Mouse (Mus musculus) CH12F3 (cell line): ENCODE results near the gene Satb2.
"Not testable (repeated sequence)": the region's sequence is repeated elsewhere in the genome, so short reads cannot be mapped to it uniquely, and the experiment has no call there.

Experiments used
- in situ Hi-C: fragments of 300-500 bp; cut with MboI; formaldehyde crosslinking; loops from 2 replicates; pipeline ENCODE4 v1.14.3; 2020; ENCODE audit warnings: low sequenced_read_pairs

Satb2 gene

DNA sequence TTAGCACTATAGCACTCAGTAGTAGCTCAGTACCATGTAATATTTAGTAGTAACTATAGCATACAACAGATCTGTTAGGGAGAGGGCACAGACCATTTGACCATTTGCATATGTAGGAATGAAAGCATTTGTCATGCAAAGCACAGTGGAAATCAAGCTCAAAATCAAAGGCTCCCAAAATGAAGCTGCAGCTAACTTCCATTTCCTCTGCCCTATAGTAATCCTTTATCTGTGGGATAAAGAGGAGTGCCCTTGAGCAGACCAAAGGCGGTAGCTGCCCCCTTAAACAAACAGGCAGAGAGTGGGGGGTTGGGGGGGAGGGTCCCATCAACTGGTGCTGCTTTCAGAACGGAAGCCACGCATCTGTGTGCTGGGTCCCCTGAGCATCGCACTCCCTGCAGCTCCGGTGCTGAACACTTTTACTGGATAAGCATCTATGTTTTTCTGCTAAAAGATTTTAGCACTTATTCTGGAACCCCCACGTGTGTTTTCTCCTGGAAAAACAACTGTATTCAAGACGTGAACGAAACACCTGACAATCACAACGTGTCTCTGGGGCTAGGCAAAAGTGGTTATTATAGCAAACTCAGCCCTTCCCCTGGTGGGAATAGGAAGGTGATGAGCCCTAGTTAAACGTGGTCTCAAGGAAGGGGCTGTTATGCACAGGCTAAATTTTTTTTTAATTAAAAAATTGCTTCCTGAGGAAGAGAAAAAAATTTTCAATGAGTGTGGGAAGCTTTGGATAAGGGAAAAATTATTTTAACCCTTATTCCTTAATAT, 133.7 kb downstream of the Satb2 start:
- in situ Hi-C loops = no loop called here

DNA sequence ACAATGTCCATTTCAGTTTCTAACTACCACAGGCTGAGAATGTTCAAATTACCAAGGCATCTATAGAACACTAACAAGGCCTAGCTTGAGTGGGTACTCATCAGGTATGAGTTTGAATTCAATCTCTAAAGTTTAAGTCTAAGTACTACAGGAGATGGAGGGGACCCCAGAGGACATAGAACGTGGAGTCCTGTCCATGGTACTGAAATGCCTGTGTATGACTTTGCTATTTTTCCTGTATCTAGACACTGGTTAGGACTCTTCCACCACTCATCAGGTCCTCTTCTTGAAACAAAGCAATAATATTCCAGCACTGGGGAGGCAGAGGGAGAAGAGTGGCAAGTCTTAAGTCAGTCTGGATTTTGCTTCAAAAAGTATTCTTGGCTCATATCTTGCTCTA, 139.5 kb downstream of the Satb2 start:
- in situ Hi-C loops = no loop called here

DNA sequence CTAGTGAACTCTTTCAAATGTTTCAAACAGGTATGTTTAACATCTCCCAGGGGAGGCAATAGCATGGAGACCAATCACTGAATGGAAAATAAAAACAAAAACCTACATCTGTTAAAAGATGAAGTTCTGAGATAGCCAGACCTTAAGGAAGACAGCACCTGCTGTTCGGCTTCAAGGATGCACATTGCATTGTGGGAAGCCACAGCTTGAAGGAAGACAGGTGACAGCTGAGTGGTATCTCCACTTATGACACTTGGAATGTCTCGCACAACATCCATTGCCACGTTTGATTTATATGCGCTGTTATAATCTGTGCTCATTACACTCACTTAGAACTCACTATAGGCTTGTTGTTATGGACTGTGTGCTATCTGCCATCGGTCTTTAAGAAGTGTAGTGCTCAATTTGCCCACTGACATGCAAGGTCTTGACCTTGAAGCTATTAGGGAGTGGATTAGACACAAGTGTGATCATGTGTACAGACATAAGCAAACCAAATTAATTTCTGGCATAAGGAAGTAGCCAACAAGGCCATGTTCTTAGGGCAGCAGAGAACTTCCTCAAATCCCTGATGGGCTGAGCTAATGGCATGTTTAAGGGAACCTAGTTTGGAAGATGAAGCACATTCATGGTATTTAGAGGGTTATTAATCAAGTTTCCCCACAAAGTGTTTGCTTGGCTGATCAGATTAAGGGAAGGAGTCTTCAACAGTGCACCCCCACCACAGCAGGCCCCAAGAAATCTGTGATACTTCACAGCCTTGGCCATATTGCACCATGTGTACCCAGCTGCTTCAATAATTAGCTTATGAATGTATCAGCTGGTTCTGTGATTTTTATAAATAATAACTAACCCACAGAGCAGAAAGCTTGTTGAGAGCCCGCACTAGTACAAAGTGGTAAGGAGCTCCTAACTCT, 144.2 kb downstream of the Satb2 start:
- in situ Hi-C loops = no loop called here

DNA sequence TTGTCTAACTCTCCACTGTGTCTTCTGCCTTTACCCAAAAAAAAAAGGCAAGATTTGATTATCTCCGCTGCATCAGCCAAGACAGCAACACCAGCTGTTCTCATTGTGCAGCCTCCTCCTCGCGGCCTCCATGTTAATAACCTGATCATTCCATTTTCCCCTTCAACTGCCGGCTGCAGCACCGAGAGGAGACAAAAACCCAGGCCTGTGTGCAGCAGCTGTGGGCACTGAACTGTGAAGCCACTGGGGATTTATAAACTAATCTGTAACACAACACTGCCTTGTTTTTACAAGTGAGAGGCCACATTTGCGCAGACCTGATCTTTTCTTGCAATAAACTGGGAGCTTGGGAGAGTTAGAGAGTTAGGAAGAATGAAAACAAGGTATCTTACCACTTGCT, 145.1 kb downstream of the Satb2 start:
- in situ Hi-C loops = no loop called here

DNA sequence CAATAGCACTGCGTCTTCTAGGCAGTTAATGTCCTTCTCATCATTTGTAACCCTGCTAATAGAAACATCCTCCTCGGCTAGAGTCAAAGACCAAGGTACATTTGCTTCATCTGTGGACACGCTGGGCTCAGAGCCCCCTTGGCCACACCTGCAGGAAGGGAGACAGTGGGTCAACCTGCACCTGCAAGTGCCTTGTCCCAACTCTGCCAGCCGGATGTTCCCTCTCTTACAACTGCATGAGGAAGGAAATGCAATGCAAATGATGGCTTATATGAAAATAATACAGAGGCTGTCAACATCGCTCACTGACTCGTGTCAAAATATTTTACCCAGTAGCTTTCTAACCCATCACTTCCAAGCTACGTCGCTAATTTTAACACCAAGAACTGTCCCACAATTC, 145.7 kb downstream of the Satb2 start:
- in situ Hi-C loops = no loop called here

DNA sequence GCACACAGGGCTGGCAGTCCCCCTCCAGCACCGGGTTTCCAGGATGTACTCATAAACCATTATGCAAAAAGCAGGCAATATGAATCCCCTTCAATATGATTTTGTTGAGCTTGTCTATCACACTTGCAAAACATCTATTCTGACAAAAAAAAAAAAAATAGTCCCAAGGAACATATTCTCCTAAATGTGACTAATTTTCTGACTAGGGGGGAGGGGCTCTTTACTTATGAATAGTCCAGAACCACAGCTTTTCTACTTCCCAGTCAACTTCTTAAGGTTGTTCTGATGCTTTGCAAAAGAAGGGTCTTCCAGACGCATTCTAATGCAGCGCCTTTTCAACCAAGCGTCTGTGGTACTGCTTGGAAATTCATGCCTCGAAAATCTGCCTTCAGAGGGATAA, 155.7 kb downstream of the Satb2 start:
- in situ Hi-C loops = no loop called here

DNA sequence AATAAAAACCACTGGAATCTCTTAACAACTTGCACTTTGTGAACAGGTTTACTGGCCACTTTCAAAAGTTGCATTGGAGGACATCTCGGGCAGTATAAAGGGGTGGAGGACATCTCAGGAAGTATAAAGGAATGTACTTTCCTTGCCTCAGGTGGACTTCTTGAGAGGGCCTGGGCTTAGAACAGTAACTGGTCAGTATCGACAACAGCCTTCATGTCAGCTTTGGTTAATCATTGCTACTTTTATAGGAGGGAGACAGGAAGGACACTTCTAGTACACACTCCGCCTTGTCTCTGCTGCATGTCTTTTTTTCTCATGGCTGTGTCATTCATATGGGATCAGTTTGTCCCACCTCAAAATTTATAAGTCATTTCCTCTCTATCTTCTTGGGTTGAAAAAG, 156.4 kb downstream of the Satb2 start:
- in situ Hi-C loops = no loop called here

DNA sequence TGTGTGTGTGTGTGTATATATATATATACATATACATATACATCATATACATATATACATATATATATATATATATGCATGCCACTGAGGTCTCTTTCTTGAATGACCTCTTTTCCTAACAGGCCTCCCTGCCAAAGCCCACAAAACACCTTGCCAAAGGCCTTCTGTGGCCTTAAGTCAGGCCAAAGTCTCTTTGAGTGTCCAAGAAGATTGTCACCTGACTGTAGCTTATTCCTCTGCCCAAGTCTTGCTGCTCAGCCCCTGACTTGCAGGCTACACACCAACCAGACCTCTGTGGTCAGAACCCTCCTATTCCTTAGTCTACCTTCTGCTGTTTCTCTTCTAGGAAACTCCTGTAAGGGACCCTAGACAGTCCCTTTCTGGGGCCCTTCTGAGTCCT, 164.9 kb downstream of the Satb2 start:
- in situ Hi-C loops = no loop called here

DNA sequence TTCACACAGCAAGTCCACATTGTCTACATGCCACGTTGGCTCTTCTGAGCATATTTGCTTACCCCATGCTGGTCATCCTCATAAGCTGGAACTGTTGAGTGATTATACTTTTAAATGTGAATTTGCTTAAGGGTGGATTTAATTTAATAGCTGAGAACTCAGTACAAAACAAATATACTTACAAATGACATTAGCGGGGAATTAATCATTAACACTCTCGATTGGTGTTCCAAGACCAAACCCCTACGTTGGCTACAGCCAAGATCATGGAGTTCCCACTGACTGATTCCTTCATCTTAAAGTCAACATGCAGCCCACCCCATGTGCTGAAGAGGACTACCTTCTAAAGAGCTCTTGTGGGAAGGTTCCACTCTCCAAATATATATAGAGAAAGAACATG, 165.5 kb downstream of the Satb2 start:
- in situ Hi-C loops = no loop called here

DNA sequence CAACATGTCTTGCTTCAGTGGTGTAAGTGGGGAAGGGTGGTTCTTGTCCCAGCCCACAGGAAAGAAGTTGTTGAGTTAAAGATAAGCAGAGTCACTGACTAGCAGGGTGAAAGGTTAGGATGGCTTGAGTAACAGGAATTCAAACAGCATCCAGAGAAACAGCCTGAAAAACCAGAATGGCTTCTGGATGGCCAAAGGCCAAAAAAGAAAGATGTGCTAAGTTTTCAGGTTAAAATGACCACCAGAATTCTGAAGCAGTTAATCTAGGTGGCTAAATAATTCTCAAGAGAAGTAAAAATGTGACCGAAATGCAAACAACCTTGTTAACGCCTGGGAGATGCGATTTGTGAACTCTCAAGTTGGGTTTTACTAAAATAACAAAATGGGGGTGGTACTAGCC, 167.0 kb downstream of the Satb2 start:
- in situ Hi-C loops = no loop called here

DNA sequence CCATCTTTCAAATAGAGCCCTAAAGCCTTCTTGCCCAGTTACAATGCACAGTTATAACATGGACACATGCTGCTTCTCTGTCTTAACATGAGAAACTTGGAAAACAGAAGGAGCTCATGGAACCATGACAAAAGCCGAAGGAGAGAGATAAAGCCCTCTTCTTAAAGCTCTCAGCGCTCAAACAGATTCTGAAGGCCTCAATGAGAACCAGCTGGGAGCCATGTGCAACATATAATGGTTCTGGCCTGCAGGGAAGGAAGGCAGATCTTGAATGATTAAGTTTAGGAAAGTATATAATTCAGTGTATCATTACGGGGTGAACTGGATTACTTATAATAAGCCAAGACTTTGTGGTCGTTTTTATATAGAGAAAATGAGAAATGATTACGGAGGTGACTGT, 172.4 kb downstream of the Satb2 start:
- in situ Hi-C loops = no loop called here

DNA sequence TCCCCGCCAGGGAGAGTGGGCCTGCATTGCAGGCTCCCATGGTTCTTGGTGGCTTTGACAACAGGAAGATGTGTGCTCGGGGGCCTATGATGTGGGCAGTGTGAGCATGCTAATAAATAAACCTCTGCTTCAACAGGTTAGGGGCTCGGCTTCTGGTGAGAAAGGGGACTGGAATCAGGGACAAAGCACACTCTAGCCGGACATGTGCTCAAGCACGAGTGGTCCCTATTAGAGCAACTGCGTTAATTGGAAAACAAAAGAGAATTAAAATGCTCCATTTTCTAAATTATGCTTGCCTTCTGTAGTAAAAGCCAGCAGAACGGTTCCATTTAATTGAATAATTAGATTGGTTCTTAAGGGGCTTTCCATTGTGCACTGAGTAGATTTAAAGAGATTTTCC, 177.8 kb downstream of the Satb2 start:
- in situ Hi-C loops = no loop called here

DNA sequence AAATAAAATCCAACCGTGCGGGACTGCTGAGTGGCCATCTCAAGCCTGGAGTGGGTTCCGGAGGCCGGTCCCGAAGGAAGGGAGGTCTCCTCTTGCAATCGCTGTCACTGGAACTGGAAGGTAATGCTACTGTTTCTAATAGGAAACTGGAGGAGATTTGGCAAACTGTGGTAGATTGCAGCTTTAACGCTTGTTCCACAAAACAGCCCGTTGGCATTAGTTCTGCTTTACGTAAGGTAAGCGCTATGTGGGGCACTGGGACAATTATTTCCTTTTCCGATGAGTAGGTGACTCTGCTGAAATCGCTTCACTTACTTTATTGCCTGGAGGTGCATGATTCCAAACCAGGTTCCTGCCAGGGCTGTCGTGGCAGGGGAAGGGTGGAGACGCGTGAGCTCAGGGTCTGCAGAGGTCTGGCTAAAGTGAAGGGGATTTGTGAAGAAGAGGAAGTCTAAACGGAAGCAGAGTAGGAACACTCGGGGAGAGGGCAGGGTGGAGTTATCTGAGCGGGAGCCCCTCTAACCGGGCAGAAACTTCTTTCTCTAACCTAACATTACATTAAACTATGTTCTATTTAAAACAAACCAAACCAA, 183.3 kb downstream of the Satb2 start:
- in situ Hi-C loops = no loop called here

DNA sequence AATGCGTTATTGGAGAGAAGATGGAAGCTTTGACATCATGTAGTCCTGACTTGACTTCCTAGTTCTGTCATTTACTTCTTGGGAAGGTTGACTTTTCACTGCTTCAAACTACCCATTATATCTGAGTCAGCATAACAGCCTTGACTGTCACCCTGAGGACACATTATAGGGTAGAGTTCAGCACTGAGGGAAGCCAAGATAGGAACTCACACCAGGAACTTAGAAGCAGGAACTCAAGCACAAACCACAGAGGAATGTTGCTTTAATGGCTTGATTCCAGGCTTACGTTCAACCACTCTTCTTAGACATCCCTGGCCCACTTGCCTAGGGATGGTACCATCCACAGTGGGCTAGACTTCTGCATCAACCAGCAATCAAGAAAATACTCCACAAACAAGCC, 188.8 kb downstream of the Satb2 start:
- in situ Hi-C loops = no loop called here

DNA sequence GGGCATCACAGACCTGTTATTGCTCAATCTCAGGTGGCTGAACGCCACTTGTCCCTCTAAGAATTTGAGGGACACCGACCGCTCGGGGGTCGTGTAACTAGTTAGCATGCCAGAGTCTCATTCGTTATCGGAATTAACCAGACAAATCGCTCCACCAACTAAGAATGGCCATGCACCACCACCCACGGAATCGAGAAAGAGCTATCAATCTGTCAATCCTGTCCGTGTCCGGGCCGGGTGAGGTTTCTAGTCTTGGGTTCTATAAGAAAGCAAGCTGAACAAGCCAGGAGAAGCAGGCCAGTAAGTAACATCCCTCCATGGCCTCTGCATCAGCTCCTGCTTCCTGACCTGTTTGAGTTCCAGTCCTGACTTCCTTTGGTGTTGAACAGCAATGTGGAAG, 196.3 kb downstream of the Satb2 start:
- in situ Hi-C loops = not testable (repeated sequence)

DNA sequence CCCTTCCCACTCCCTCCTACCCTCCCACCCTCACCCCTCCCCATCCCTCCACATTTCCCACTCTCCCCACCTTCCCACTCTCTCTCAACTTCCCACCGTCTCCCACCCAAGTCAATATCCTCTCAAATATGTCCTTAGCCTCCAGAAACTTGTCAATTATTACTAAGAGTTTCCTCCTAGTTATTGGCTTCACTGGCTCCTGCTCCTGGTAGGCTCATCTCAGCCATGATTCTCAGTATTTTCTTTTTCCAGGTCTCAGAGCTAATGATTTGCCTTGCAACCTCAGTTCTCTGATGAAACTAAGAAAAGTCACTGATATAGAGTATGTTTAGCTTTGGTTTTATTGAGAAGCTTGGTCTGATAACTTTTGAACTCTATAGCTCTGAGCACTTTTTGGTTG, 214.2 kb downstream of the Satb2 start:
- in situ Hi-C loops = no loop called here

DNA sequence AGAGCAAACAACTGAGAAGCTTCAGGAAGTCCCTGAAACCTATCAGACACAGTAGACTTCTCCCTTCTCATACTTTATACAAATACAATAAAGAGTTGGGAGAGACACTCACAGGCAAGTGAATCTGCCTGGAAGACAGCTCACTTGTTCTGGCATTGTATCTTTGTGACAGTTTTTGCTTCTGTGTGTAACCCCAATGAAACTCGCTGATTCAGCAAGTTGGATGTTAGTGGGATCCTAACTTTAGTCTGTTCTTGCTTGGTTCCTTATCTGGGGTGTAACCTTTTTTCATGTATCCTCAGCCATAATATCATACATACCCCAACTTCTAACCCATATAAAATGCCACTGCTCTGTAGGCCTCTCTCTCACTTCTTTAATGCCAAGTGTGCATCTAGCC, 216.9 kb downstream of the Satb2 start:
- in situ Hi-C loops = no loop called here

DNA sequence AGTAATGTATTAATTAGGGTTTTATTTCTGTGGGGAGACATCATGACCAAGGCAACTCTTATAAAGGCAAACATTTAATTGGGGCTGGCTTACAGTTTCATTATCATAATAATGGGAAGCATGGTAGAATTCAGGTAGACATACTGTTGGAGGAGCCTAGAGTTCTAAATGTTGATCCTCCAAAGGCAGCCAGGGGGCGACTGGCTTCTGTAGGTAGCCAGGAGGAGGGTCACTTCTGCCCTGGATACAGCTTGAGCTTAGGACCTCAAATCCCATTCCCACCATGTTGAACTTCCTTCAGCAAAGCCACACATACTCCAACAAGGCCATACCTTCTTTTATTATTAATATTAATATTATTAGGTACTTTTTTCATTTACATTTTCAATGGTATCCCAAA, 225.2 kb downstream of the Satb2 start:
- in situ Hi-C loops = no loop called here

DNA sequence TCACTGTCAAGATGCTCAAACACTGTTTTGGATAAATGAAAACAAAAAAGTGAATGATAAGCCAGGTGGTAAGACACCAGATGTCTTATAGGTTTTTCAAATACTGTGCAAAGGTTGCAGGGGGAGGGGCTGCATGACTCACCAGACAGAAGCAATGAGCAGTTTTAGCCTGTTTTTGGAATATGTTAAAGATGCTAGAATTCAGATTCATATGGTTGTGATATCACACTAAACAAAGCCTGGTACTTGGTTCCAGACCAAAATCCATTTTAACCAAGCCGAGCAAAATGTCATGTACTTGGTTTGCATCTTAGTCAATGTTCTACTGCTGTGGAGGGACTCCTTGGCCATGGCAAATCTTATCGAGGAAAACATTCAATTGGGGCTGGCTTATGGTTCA, 227.8 kb downstream of the Satb2 start:
- in situ Hi-C loops = no loop called here

DNA sequence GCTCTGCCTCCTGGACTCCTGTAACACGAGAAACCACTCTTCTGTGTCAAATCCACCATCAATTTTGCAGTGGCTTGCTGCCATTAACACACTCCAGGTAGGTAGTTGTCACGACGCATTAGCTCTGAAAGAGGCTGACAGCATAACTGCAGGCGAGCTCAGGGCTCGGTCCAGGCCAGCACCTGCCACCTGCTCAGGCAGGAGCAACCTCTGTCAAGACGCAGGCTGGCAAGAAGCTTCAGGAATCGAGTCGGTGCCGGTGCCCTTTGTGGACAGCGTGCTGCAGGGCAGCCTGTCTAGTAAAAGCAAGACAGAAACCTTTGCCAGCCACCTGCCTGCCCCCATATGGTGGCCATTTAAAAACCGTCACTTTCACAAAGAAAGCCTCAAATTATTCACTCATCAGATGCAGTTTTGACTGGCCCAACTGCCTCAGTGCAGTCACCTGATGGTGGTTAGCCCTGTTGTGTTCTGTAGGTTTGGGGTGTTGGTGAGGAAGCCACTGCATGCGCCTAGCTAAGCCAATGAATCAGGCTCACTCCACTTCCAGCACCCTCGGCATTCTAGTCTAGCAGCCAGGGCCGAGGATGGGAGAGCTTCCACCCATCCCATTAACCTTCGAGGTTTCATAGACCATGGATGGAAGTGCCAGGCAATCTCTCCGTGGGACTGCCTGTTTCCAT, 228.7 kb downstream of the Satb2 start:
- in situ Hi-C loops = no loop called here

DNA sequence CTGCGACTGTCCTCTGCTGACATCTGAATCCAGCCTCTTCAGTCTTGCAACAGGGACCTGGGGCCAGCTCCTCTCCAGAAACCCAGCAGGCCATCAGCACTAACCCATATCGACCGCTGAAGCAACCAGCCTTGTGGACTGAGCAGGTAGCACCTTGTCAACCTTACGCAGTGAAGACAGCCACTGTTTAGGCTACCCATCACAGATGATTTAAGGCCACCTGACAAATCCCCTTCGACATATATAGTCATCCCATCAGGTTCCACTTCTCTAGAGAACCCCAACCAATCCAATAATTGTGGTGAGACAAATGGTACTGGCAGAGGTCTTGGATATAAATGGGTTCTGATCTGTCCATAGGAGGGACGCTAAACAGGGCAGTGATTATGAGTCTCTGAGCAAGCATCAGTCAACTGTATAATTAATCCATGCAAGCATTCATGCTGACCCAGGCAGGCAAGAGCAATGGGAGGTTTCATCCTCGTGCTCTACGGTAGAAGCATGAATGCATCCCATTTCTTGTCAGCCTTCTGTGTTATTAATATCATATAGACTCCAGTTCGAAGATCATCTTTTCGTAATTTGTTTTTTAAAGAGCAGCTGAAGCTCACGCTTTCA, 229.5 kb downstream of the Satb2 start:
- in situ Hi-C loops = no loop called here
